Mouse (Mus musculus): ENCODE measurements at regions not wholly inside any gene's neighbourhood (a gene's known extent, or its start where the extent isn't known, plus 50 kb on each side); places are given as distances from the start of the nearest gene placed in this dataset.

GRCm38 (mm10) chr14:88410722-88411437, 60.3 kb downstream of the Pcdh20 start:
- no peak for DNase-seq (ENCODE audit: low spot score)

GRCm38 (mm10) chr14:88399270-88399669, 71.9 kb downstream of the Pcdh20 start:
- no peak for DNase-seq (ENCODE audit: low spot score)

GRCm38 (mm10) chr14:88397187-88397586, 74.0 kb downstream of the Pcdh20 start:
- no peak for DNase-seq (ENCODE audit: low spot score)

- DNase-seq (ENCODE audit: low spot score): no peak
Observed at GRCm38 (mm10) chr14:88395016-88395415, 76.2 kb downstream of the Pcdh20 start.

- no peak for DNase-seq (ENCODE audit: low spot score)
Observed at GRCm38 (mm10) chr14:88384553-88384952, 86.6 kb downstream of the Pcdh20 start.

GRCm38 (mm10) chr14:88347177-88347576, 124.0 kb downstream of the Pcdh20 start:
- DNase-seq (ENCODE audit: low spot score): peak; percentile 43

- no peak for DNase-seq (ENCODE audit: low spot score)
Observed at GRCm38 (mm10) chr14:88337304-88337703, 133.9 kb downstream of the Pcdh20 start.

GRCm38 (mm10) chr14:88330613-88331012, 140.6 kb downstream of the Pcdh20 start:
- no peak for DNase-seq (ENCODE audit: low spot score)

GRCm38 (mm10) chr14:88326411-88326810, 144.8 kb downstream of the Pcdh20 start:
- DNase-seq (ENCODE audit: low spot score): no peak

GRCm38 (mm10) chr14:88278327-88278726, 192.9 kb downstream of the Pcdh20 start:
- no peak for DNase-seq (ENCODE audit: low spot score)

- DNase-seq (ENCODE audit: low spot score): no peak
Observed at GRCm38 (mm10) chr14:88264771-88265170, 206.4 kb downstream of the Pcdh20 start.

- DNase-seq (ENCODE audit: low spot score): no peak
Observed at GRCm38 (mm10) chr14:88259034-88259433, 212.2 kb downstream of the Pcdh20 start.

- no peak for DNase-seq (ENCODE audit: low spot score)
Observed at GRCm38 (mm10) chr14:88255131-88255530, 216.1 kb downstream of the Pcdh20 start.
